In the genomic region with DNA sequence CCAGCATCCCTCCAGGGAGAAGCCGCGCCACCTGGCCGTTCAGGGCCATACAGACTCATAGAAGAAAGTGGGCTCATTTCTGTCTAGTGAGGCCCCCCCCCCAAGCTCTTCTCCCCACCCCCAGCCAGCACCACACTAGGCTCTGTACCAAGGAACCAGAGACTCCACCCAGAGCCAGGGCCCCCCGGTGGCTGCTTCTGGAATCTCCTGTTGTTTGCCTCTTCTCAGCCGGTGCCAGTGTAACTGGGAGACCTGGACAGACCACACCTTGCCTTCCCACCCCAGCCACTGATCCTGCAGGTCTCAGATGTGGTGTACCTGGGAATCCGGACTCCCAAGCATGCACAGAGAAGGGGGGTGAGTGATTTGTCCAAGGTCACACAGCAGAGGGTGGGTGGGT, we compare ENCODE assay signal across 12 mouse cellular contexts.
DNase-seq lines count a peak whose midpoint lies in the region; ATAC-seq and TF ChIP-seq lines count a peak whose summit lies in the region.
"Had no signal": no experiment of that assay in that cellular context is flagged by ENCODE, and none has a peak within 500 bp of the region (broad histone marks: within the 10 kb centered on the region; RNA-seq: fewer than 3 reads in every experiment).

No protein-coding gene starts in this region.

- 0 out of 2 replicates have a peak, but pooled peaks cover 4% of the 10 kb centered on the region for H3K36me3 ChIP-seq in hindbrain, postnatal 0 days (ENCODE audit: insufficient read depth, low read length)
- H3K36me3 ChIP-seq: heart, embryonic 12.5 days had no signal

- H3K27ac ChIP-seq in layer of hippocampus, adult 2 months = no peak overlapping the region
- H3K27ac ChIP-seq in hindbrain, postnatal 0 days = no peak overlapping the region
- H3K27ac ChIP-seq in cerebellum, adult 2 months (ENCODE audit: insufficient read depth, low read length) = no peak overlapping the region
- H3K27ac ChIP-seq: embryonic facial prominence, embryonic 13.5 days had no signal

- TF ChIP-seq CTCF in layer of hippocampus, adult 2 months (conservative IDR thresholded peaks at IDR 0.05) = peak; percentile 54
- TF ChIP-seq CTCF in hindbrain, postnatal 0 days (IDR thresholded peaks at IDR 0.05; ENCODE audit: low read depth) = peak; percentile 23; the same call in 1 of the 2 replicates
- no peak for TF ChIP-seq CTCF in cerebellum, adult 2 months (IDR thresholded peaks at IDR 0.05; ENCODE audit: borderline replicate concordance, insufficient read depth, low read depth, low read length)

- ATAC-seq in hindbrain, postnatal 0 days = no peak; the same call in 1 of the 2 replicates

- no peak for TF ChIP-seq POLR2A in cerebellum, adult 2 months (IDR thresholded peaks at IDR 0.05; ENCODE audit: borderline replicate concordance, insufficient read depth, low read length)

- no peak overlapping the region for H3K9ac ChIP-seq in hindbrain, postnatal 0 days (replicated peaks; ENCODE audit: low read length)
- H3K9ac ChIP-seq: heart, embryonic 12.5 days had no signal

- H3K9me3 ChIP-seq in hindbrain, postnatal 0 days (ENCODE audit: low read length) = no peaks in the 10 kb centered on the region
- H3K9me3 ChIP-seq: embryonic facial prominence, embryonic 13.5 days; heart, embryonic 12.5 days had no signal

- peak; percentile 64 for DNase-seq in adrenal gland, postnatal 14 days
- DNase-seq in adrenal gland, adult 8-10 months = no peak
- DNase-seq in layer of hippocampus, adult 2 months (ENCODE audit: low spot score in 2 of 2) = no peak
- no peak for DNase-seq in layer of hippocampus, adult 11-12 months (ENCODE audit: low spot score)
- peak; percentile 18 for DNase-seq in 3T3-L1 (ENCODE audit: low read depth, low spot score)
- DNase-seq in hindbrain, postnatal 0 days (ENCODE audit: low spot score) = no peak
- DNase-seq in frontal cortex, postnatal 36 days (ENCODE audit: low spot score in 2 of 2) = no peak
- no peak for DNase-seq in cerebellum, adult 2 months
- DNase-seq: kidney, adult 18-20 months; spleen, adult 18-20 months had no signal

- no peak overlapping the region for H3K4me3 ChIP-seq in layer of hippocampus, adult 2 months
- no peak overlapping the region for H3K4me3 ChIP-seq in hindbrain, postnatal 0 days (ENCODE audit: low read length)
- no peak overlapping the region for H3K4me3 ChIP-seq in cerebellum, adult 2 months (replicated peaks; ENCODE audit: insufficient read depth, low read depth, low read length)
- H3K4me3 ChIP-seq: embryonic facial prominence, embryonic 13.5 days; heart, embryonic 12.5 days had no signal

- no peak overlapping the region for H3K4me2 ChIP-seq in hindbrain, postnatal 0 days (ENCODE audit: low read depth, low read length)
- H3K4me2 ChIP-seq: embryonic facial prominence, embryonic 13.5 days; heart, embryonic 12.5 days had no signal

- no peaks in the 10 kb centered on the region for H3K27me3 ChIP-seq in hindbrain, postnatal 0 days (ENCODE audit: insufficient read depth, low read length)
- H3K27me3 ChIP-seq in cerebellum, adult 2 months (ENCODE audit: control insufficient read depth, insufficient read depth, low read length) = no peaks in the 10 kb centered on the region
- H3K27me3 ChIP-seq: embryonic facial prominence, embryonic 13.5 days had no signal

- WGBS in hindbrain, postnatal 0 days = 61% methylated on average over 6 of the region's 6 CpGs
- 63% methylated on average over 6 of the region's 6 CpGs for WGBS in cerebellum, adult 2 months

- no peaks in the 10 kb centered on the region for H3K4me1 ChIP-seq in hindbrain, postnatal 0 days (ENCODE audit: insufficient read depth, low read length)
- H3K4me1 ChIP-seq in cerebellum, adult 2 months (ENCODE audit: control insufficient read depth, insufficient read depth, low read length) = no peaks in the 10 kb centered on the region; the same call in 1 of the 2 replicates

Comparison
In these comparisons a context has a peak if more than half of its experiments do, and no peak if none do; other contexts are left out.
1. DNase-seq: peak in adrenal gland, postnatal 14 days (single experiment) and 3T3-L1 (single experiment); none in adrenal gland, adult 8-10 months (single experiment), layer of hippocampus, adult 2 months (0 of 2), layer of hippocampus, adult 11-12 months (single experiment), hindbrain, postnatal 0 days (single experiment), frontal cortex, postnatal 36 days (0 of 2) and cerebellum, adult 2 months (0 of 2).